Mouse (Mus musculus) stomach, embryonic 16.5 days (tissue): ENCODE measurements around the gene Epb41l3. TPM values are rescaled to one million over a fixed set of nuclear protein-coding genes. Genes with fewer than 3 reads are reported as not detected.

ENCODE experiments used
- ATAC-seq: fragments of 200-750 bp; cut with Nextera tagmentation; 2 replicates; pipeline ENCODE4 v1.8.0; 2017; ENCODE audit warnings: moderate number of reproducible peaks, moderate TSS enrichment; ENCODE audit not compliant: insufficient read depth, low FRiP score
- H3K27ac ChIP-seq: fragments of 300-500 bp; sonication (generic); 2 replicates; pipeline ENCODE4 v1.5.1; 2014; ENCODE audit warnings: low read length
- H3K27me3 ChIP-seq: fragments of 300-500 bp; sonication (generic); 2 replicates; pipeline ENCODE4 v1.6.1; 2014; ENCODE audit warnings: low read length, control low read depth, mixed read lengths; ENCODE audit not compliant: control insufficient read depth, insufficient read depth
- H3K36me3 ChIP-seq: fragments of 300-500 bp; sonication (generic); 2 replicates; pipeline ENCODE4 v1.6.1; 2014; ENCODE audit warnings: low read length; ENCODE audit not compliant: control insufficient read depth, insufficient read depth
- H3K4me1 ChIP-seq: fragments of 300-500 bp; sonication (generic); 2 replicates; pipeline ENCODE4 v1.6.1; 2014; ENCODE audit warnings: low read length, control low read depth, mixed read lengths; ENCODE audit not compliant: control insufficient read depth, insufficient read depth
- H3K4me2 ChIP-seq: fragments of 300-500 bp; sonication (generic); 2 replicates; pipeline ENCODE4 v1.6.1; 2014; ENCODE audit warnings: low read depth, low read length, mixed read lengths
- H3K4me3 ChIP-seq: fragments of 300-500 bp; sonication (generic); replicated peaks from 2 replicates; pipeline ENCODE4 v1.5.1; 2014; ENCODE audit warnings: mild to moderate bottlenecking, low read length
- H3K9ac ChIP-seq: fragments of 300-500 bp; sonication (generic); 2 replicates; pipeline ENCODE4 v1.6.1; 2014; ENCODE audit warnings: low read length
- H3K9me3 ChIP-seq: fragments of 300-500 bp; sonication (generic); replicated peaks from 2 replicates; pipeline ENCODE4 v1.6.1; 2016; ENCODE audit warnings: low read length, control low read depth; ENCODE audit not compliant: control insufficient read depth
- WGBS: fragments of 180-500 bp; shearing (Covaris S2); extraction: QIAGEN DNeasy Blood & Tissue Kit; methylation state at CpG from one replicate; pipeline ENCODE4 v1.1.7; 2014; 5-methylcytosine and 5-hydroxymethylcytosine counted together
- polyA plus RNA-seq: library from polyadenylated mRNA; unstranded; fragments of >200 nt; fragmentation: Nextera tagmentation; extraction: Ambion mirVana; gene quantifications from 2 replicates; pipeline ENCODE4 v1.2.1, GENCODE M21; 2015

The Epb41l3 gene
- polyA plus RNA-seq, 1 experiment from 2014 or later = 56.1 TPM

DNA sequence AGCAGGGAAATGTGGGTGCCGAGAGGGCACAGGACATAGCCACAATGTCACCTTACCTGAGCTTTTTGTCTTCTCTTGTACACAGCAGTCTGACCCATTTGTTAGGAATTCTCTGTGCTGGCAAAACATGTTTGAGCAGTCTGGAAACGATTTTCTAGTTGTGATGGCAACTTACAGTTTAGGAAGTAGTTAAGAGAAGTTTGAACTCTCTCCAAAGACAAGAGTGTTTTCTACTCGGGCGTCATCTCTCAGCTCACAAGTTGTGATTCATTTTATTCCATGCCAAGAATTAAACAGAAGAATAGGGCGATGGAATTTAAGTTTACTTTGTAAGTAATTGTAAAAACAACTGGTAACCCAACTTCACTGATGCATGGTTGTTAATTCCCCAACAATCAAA, 52.5 kb downstream of the Epb41l3 start:
- Histone ChIP-seq H3K9me3 (no peaks in the 10 kb centered on the region), H3K4me1 (no peaks in the 10 kb centered on the region), H3K27ac (no peak overlapping the region), H3K27me3 (no peaks in the 10 kb centered on the region), H3K4me2 (no peak overlapping the region), H3K4me3 (no peak overlapping the region), H3K36me3 (no peaks in the 10 kb centered on the region), H3K9ac (no peak overlapping the region)
- WGBS = 50% methylated on average over 5 of the region's 5 CpGs
- no peak for ATAC-seq

DNA sequence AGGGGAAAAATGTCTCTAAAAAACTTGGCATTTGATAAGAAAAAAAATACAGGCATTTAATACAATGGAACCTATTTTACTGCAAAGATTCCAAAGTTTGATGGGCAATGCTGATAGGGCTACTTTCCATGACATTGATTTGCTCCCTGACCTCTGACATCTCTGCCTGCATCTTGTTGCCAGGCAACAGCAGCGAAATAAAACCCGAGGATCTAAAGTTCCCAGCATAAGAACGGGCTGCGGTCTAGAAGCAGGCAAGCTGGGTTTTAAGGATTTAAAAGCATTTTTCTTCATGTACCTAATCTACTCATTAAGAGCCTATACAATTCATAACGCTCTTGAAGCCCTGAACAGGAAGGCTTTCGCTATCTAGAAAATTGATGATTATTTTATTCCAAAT, 54.0 kb downstream of the Epb41l3 start:
- no peak for ATAC-seq
- Histone ChIP-seq H3K4me3 (no peak overlapping the region), H3K9me3 (no peaks in the 10 kb centered on the region), H3K36me3 (no peaks in the 10 kb centered on the region), H3K27ac (no peak overlapping the region), H3K4me1 (no peaks in the 10 kb centered on the region), H3K9ac (no peak overlapping the region), H3K4me2 (no peak overlapping the region), H3K27me3 (no peaks in the 10 kb centered on the region)
- 28% methylated on average over 6 of the region's 6 CpGs for WGBS

DNA sequence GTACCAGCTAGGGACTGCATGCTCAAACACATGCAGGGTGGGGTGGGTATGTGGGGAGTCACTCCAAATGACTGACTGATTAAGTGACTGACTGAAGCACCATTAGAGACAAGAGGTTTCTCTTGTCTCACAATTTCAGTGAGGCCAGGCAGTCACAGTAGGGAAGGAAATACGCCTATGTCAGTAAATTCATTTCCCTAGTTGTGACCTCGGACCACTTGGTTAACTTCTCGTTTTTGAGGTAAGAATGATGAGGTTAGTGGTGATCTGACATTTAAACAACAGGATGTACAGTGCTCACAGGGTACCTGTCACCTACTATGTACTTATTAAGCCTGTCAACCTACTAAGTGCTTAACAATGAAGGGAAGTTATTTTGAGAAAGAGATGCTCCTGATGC, 67.5 kb downstream of the Epb41l3 start:
- Histone ChIP-seq H3K36me3 (no peaks in the 10 kb centered on the region), H3K4me3 (no peak overlapping the region), H3K4me2 (no peak overlapping the region), H3K9ac (no peak overlapping the region), H3K9me3 (no peaks in the 10 kb centered on the region), H3K4me1 (no peaks in the 10 kb centered on the region), H3K27ac (no peak overlapping the region), H3K27me3 (no peaks in the 10 kb centered on the region)
- ATAC-seq = no peak
- 79% methylated on average over 3 of the region's 3 CpGs for WGBS

DNA sequence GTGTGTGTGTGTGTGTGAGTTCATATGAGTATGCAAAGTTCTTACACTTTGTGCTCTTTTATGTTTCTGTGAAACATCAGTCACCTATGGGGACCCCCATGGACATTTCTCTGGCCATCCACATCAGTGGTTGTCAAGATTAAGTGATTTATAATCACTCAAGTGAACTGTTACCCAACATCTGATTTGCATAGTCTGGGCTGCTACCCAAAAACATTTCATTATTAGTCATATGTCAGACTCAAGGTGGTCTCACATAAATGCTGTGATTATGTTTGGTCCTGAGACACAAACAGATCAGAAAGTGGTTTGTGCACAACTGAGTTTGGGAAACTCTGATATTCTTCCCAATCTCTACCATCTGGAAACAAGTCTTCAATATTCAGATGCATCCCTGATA, 75.3 kb downstream of the Epb41l3 start:
- Histone ChIP-seq H3K4me3 (no peak overlapping the region), H3K4me2 (no peak overlapping the region), H3K27me3 (no peaks in the 10 kb centered on the region), H3K9me3 (no peaks in the 10 kb centered on the region), H3K9ac (no peak overlapping the region), H3K4me1 (no peaks in the 10 kb centered on the region), H3K36me3 (no peaks in the 10 kb centered on the region), H3K27ac (no peak overlapping the region)
- ATAC-seq = no peak

DNA sequence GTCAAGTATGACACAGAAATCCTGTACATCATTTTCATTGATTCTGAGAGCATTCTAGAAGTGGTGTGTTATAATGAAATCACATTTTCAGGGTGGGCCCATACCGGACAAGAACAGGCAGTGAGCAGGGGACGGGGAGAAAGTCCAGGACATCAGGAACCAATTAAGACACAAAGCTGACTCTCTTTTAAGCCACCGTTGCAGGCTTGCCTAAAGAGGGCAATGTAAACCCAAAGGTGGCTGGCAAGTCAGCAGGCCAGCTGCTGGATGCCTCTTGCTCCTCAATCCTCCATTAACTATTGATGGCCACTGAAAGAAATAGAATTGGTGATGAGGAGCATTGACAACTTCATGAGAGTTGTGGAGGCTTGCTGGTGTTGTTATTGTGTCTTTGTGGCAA, 75.8 kb downstream of the Epb41l3 start:
- Histone ChIP-seq H3K27ac (no peak overlapping the region), H3K4me1 (no peaks in the 10 kb centered on the region), H3K9ac (no peak overlapping the region), H3K4me3 (no peak overlapping the region), H3K9me3 (no peaks in the 10 kb centered on the region), H3K36me3 (no peaks in the 10 kb centered on the region), H3K27me3 (no peaks in the 10 kb centered on the region), H3K4me2 (no peak overlapping the region)
- 42% methylated on average over 3 of the region's 3 CpGs for WGBS
- ATAC-seq = no peak

DNA sequence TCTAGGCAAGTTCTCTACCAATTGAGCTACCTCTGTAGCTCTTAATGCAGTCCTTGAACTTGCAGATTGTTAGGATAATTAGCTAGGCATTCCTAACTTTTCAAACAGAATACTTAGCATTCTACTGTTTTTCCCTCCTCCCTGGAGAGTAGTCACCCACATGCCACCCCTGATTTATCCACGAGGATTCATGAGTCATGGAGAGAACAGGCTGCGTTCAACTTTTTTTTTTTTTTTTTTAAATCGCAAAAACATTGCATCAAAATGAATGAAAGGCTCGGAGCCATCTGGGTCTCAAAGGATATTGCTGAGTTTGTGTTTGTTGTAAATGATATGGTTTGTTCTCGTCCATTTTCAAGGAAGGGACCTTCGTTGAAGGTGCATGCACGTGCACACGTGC, 79.6 kb downstream of the Epb41l3 start:
- H3K9me3 ChIP-seq = no peaks in the 10 kb centered on the region
- H3K4me2 ChIP-seq = no peak overlapping the region
- no peaks in the 10 kb centered on the region for H3K27me3 ChIP-seq
- ATAC-seq = no peak
- H3K4me3 ChIP-seq = no peak overlapping the region
- H3K9ac ChIP-seq = no peak overlapping the region
- H3K4me1 ChIP-seq = 0 out of 2 replicates have a peak, but pooled peaks cover 3% of the 10 kb centered on the region
- WGBS = 71% methylated on average over 8 of the region's 8 CpGs
- no peaks in the 10 kb centered on the region for H3K36me3 ChIP-seq
- H3K27ac ChIP-seq = no peak overlapping the region

DNA sequence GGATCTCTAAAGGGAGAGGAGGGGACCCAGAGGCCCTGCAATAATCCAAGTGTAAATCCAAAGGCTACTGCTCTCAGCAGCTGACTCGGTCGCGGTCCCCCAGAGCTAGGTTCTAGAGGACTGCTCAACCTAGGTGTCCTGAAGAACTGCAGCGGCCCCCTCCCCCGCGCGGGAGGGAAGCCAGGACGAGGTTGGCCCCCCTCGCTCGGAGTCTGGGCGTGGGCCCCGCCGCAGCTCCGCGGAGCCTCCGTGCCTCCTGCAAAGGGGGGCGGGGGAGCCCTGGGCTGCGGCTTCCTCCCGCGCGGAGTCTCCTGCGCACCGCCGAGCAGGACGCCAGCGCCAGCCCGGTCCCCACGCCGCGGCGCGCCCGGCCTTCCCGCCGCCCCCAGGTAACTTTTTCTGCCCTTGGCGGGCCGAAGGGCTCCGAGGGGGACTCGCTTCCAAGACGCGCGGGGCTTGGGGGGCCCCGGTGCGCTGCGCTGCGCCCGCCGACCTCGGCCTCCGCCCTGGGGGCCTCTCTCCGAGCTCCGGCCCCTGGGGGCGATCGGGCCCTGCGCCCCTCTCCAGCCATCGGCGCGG, 81.1 kb downstream of the Epb41l3 start:
- peak overlapping the region; percentile 88 for H3K9ac ChIP-seq
- peak overlapping the region; percentile 84 for H3K4me3 ChIP-seq
- peak; percentile 90 for ATAC-seq
- H3K4me2 ChIP-seq = peak overlapping the region; percentile 86
- H3K27ac ChIP-seq = peak overlapping the region; percentile 21
- 0 out of 2 replicates have a peak, but pooled peaks cover 3% of the 10 kb centered on the region for H3K4me1 ChIP-seq
- H3K9me3 ChIP-seq = no peaks in the 10 kb centered on the region
- H3K27me3 ChIP-seq = no peaks in the 10 kb centered on the region
- WGBS = under 1% methylated on average over 51 of the region's 58 CpGs
- no peaks in the 10 kb centered on the region for H3K36me3 ChIP-seq

DNA sequence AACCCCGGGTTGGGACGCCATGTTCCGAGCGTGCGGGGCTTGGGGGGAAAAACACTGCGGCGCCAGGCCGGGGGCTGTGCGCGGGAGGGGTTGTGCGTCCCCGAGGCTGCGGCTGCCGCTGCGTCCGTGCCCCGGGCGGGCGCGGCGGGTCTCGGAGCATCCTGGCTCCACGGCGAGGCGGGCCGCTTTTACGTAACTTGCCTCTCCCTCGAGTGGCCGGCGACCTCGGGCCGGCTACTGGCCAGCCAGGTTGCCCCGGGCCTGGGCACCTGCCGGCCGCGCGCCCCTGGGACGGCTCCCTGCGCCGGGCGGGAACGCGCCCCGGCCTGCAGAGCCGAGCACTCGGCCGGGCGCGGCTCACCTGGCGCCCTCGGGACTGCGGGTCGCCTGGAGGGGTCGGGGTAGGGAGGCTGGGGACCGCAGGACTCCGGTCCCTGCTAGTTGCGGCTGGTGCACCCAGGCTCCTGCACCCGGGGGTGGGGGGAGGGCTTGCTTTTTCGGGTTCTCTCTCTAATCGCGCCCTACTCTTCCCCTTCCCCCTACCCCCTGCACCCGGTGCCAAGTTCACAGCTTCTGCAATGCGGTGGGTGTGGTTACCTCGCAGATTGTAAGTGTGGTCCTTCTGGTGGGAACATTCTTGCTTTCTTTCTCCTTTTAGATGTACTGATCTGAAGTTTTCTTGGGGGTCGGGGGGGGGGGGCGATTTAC, 81.8 kb downstream of the Epb41l3 start:
- Histone ChIP-seq H3K9ac (peak overlapping the region; percentile 88), H3K27me3 (no peaks in the 10 kb centered on the region), H3K4me1 (0 out of 2 replicates have a peak, but pooled peaks cover 3% of the 10 kb centered on the region), H3K4me2 (peak overlapping the region; percentile 86), H3K4me3 (peak overlapping the region; percentile 84), H3K9me3 (no peaks in the 10 kb centered on the region), H3K27ac (peak overlapping the region; percentile 21), H3K36me3 (no peaks in the 10 kb centered on the region)
- ATAC-seq = peak; percentile 38
- WGBS = under 1% methylated on average over 64 of the region's 66 CpGs

DNA sequence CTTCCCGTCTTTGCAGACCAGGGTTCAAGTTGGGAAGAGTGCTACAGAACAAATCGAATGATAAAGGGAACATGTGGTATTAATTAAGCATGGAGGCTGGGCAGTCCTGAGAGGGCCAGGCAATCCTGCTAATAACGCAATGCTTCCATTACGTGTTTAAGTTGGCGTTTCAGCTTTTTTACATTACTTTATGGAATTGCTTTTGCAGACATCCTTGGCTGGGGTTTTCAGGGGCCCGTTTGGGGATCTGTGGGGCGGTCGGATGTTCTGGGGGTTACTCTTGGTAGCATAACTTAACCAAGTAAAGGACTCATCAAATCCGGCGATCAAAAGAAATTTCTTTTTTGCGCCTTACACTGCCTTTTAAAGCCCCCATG, 82.3 kb downstream of the Epb41l3 start:
- H3K27ac ChIP-seq = no peak overlapping the region
- peak overlapping the region; percentile 84 for H3K4me3 ChIP-seq
- H3K4me2 ChIP-seq = peak overlapping the region; percentile 86
- no peaks in the 10 kb centered on the region for H3K36me3 ChIP-seq
- no peak for ATAC-seq
- no peaks in the 10 kb centered on the region for H3K27me3 ChIP-seq
- WGBS = 8% methylated on average over 11 of the region's 11 CpGs
- H3K9me3 ChIP-seq = no peaks in the 10 kb centered on the region
- H3K4me1 ChIP-seq = 0 out of 2 replicates have a peak, but pooled peaks cover 3% of the 10 kb centered on the region
- peak overlapping the region; percentile 88 for H3K9ac ChIP-seq
